Mouse (Mus musculus) 3134 (cell line): ENCODE data around the gene Jak2.

Source experiments
- DNase-seq: peaks from one replicate; pipeline ENCODE4 v3.0.0-alpha.2; 2011; ENCODE audit warnings: low spot score; ENCODE audit not compliant: insufficient read length; ENCODE audit errors: extremely low read depth

The Jak2 gene

DNA sequence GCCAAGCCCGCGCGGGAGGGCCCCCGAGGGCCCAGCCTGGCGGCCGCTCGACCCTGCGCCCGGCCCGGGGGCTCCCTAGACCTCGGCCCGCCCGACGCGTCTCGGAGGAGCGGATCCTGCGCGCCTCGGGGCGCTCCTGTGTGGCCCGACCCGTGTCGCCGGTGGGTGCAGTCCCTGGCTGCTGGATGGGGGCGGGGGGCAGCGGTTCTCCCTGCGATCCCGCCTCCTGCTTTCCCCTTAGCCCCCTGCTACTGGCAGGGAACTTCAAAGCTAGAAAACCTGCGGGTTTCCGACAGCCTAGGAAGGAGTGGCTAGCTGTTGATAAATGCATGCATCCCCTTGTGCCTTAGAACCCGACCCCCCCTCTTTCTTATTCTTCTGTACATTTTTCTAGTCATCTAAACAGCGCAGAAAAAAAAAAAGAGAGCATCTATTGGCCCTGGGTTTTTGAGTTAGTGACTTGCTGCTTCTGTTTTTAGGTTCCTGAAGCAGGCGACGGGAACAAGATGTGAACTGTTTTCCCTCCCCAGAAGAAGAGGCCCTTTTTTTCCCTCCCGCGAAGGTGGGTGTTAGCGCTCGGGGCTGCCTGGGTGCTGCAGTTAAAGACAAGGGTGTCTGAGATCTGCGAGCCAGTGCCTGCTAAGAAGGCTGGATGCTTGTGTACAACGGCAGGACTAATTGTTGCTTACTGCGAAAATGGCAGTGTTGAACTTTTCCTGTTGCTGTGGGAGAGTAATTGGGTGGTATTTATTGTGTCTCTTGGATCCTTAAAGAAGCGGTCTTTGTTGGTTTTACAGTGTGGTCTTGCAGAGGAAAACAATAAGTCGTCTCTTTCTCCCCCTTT is 552 bp downstream of the Jak2 start:
- DNase-seq, result peak; percentile 65

- DNase-seq, result peak; percentile 15
Observed at GRCm38 (mm10) chr19:29252831-29253545, 1.4 kb downstream of the Jak2 start.

GRCm38 (mm10) chr19:29253728-29254127 is 2.1 kb downstream of the Jak2 start:
- peak; percentile 58 for DNase-seq

GRCm38 (mm10) chr19:29254671-29255070 is 3.0 kb downstream of the Jak2 start:
- no peak for DNase-seq

- no peak for DNase-seq
Observed at GRCm38 (mm10) chr19:29255327-29256027, 3.8 kb downstream of the Jak2 start.

GRCm38 (mm10) chr19:29261638-29262037 is 10.0 kb downstream of the Jak2 start:
- DNase-seq, result no peak

DNA sequence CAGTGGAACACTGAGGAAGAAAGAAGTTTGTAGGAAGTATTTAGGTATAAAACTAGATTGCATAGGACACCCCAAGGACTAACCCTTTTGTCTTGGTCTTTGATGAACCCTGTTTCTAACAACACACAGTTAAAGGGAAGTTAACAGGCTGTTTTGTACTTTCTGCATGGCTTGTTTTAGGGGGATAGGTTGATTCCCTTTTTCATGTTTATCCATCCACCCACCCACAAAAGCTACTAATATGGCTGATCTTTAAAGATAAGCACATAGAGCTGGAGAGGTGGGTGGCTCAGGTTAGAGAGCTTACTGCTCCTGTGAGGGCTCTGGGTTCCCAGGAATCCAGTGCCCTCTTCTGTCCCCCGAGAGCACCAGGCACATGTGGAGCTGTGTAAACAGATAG is 11.9 kb downstream of the Jak2 start:
- DNase-seq, result no peak

DNA sequence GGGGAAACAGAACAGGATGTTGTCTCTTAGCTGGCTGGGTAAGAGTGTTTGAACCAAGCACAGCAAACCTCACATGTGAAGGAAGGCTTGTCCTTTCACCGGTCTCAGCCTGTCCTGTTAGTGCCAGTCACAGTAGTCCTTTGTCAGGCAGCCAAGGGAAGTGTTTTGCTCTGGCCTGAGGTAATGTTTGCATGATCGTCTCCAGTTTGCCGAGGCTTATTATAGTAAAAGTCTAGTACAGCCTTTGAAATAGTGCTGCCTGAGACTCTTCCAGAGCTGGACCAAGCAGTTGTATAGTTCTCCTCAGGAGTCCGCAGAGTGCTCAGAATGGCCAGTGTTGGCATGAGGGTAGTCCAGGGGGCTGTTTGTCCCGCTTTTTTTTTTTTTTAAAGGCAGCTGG is 13.9 kb downstream of the Jak2 start:
- DNase-seq, result no peak

DNA sequence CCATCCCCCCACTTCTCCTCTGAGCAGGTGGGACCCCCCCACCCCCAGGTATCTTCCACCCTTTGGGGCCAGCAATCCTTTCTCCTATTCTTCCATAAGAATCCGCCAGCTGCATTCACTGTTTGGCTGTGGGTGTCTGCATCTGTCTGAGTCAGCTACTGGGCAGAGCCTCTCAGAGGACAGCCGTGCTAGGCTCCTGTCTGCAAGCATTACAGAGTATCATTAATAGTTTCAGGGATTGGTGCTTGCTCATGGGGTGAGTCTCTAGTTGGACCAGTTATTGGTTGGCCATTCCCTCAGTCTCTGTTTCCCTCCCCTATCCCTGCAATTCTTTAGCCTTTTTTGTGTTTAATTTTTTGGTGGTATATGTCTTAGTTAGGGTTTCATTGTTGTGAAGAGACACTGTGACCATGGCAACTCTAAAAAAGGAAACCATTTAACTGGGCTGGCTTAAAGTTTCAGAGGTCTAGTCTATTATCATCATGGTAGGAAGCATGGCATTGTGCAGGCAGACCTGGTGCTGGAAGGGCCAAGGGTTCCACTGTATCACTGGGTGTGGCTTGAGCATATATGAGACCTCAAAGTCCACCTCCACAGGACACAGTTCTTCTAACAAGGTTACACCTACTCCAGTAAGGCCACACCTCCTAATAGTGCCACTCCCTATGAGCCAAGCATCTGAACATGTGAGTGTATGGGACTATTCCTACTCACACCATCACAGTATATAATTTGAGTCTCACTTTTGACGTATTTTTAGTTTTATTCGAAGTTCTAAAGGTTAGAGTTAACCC is 15.6 kb downstream of the Jak2 start:
- no peak for DNase-seq

- no peak for DNase-seq
Observed at GRCm38 (mm10) chr19:29268788-29269321, 17.2 kb downstream of the Jak2 start.

- no peak for DNase-seq
Observed at GRCm38 (mm10) chr19:29270226-29270625, 18.6 kb downstream of the Jak2 start.

DNA sequence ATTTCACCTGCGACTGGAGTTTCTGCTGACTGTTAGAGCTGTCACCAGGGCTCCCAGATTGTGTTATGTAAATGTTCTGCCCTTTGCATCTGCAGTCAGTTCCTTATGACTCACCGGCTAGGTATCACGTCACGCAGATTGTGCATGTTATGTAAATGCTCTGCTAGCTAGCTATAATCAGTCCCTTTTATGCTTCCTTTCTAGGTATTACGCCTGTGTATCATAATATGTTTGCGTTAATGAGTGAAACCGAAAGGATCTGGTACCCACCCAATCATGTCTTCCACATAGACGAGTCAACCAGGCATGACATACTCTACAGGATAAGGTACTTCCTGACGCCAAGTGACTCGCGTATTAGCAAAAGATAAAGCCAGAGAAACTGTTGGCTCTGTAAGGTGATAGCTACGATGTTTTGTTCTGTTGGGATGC is 19.5 kb downstream of the Jak2 start:
- no peak for DNase-seq

DNA sequence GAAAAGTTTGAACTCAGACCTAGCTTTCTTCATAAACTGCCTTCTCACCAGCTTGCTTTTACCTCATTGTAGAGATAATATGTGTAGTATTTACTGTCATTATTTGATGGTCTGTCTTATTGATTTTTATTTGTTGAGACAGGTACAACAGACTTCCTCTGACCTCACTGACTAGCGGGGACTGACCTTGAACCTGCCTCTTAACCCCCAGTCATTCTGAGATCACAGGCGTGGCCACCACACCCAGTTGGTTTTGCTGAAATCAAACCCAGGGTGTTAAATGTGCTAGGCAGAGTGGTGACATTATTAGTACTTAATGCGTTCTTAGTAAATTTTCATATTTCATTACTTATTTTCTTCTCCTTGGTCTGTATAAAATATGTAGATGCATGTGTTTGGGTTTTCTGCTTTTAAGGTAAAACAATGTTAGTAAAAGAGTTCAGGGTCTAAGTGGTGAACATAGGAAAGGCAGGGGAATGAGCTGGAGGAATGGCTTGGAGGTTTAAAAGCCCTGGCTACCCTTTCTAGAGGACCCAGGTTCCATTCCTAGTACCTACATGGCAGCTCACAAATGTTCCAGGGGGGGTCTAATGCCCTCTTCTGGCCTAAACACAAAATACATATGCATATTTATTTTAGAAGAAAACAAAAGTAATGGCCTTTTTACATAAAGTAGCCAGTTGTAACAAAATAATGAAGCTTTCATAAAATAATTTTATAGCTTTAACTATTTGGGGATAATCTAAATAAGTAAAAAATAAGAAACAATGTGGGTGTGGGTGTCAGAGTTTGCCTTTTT is 20.6 kb downstream of the Jak2 start:
- DNase-seq, result no peak

GRCm38 (mm10) chr19:29276414-29276813 is 24.8 kb downstream of the Jak2 start:
- DNase-seq, result no peak

GRCm38 (mm10) chr19:29278944-29279587 is 27.4 kb downstream of the Jak2 start:
- no peak for DNase-seq

- no peak for DNase-seq
Observed at GRCm38 (mm10) chr19:29285451-29285869, 33.8 kb downstream of the Jak2 start.

- no peak for DNase-seq
Observed at GRCm38 (mm10) chr19:29287863-29288262, 36.2 kb downstream of the Jak2 start.

- DNase-seq, result no peak
Observed at GRCm38 (mm10) chr19:29291532-29291931, 39.9 kb downstream of the Jak2 start.

DNA sequence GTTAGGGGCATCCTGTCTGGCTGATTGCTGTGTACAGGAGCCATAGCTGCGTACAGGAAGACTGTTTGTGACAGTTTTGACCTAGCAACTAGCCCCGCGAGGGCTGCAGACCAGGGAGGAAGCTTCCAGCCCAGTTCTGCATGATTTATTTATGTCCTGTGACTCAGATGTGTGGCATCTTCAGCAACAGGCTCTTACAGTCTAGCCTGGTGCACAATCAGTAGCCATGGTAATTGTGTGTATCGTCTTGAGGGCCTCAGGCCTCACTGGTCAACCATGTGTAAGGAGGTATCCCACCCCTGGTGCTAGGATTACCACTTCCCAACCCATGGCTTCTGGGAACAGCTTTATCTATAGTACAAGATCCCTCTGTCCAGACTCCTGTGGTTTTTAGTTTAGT is 40.9 kb downstream of the Jak2 start:
- no peak for DNase-seq
